Mouse (Mus musculus) macrophage (primary cell): Measurements from ENCODE around the gene Prdx2. TPM values are rescaled to one million over a fixed set of nuclear protein-coding genes. Genes with fewer than 3 reads are reported as not detected.

ENCODE experiments used
- H3K27ac ChIP-seq: fragments of 350-480 bp; formaldehyde crosslinking; 2 replicates; pipeline ENCODE4 v1.9.0; 2021
- H3K36me3 ChIP-seq: fragments of 350-480 bp; formaldehyde crosslinking; 2 replicates; pipeline ENCODE4 v1.9.0; 2021; ENCODE audit errors: inconsistent target
- H3K4me3 ChIP-seq: fragments of 350-480 bp; formaldehyde crosslinking; 2 replicates; pipeline ENCODE4 v1.9.0; 2021; ENCODE audit errors: inconsistent target
- H3K79me2 ChIP-seq: fragments of 350-480 bp; formaldehyde crosslinking; 2 replicates; pipeline ENCODE4 v1.9.0; 2021; ENCODE audit errors: inconsistent target
- WGBS: methylation state at CpG from one replicate; pipeline ENCODE4 v1.1.7; 2026; ENCODE audit warnings: inconsistent platforms; ENCODE audit not compliant: missing documents; 5-methylcytosine and 5-hydroxymethylcytosine counted together
- polyA plus RNA-seq: library from polyadenylated mRNA; stranded (reverse); fragments of 250-400 nt; gene quantifications from 3 replicates; pipeline ENCODE4 v1.2.4, GENCODE M21; 2018; ENCODE audit warnings: inconsistent platforms
- total RNA-seq, 78 experiments: library from RNA; depleted of rRNA; stranded (reverse); fragments of 250-400 nt; gene quantifications; 1 replicate in 9 of 78; 2 replicates in 24 of 78; 3 replicates in 43 of 78; 4 replicates in 2 of 78; pipeline ENCODE4 v1.2.4; 2018; ENCODE audit warnings: inconsistent platforms in 56 of 78

Gene Prdx2
- total RNA-seq (2018; cell fraction: chromatin; rRNA removed): 10 to 100 TPM in 17 of 26 experiments, 1 to 10 TPM in 9; 2.5 to 77.4 (median 20.3) TPM
- 100 to 1,000 TPM; 154 to 304 (median 217) TPM for total RNA-seq (2018; cell fraction: cytosol; rRNA removed)
- total RNA-seq (2018; cell fraction: nucleus; rRNA removed): 100 to 1,000 TPM in 6 of 26 experiments, 10 to 100 TPM in 20; 17.7 to 152 (median 72.0) TPM
- polyA plus RNA-seq: 77.7 to 148 TPM (median 146 TPM) in 3 replicates

DNA sequence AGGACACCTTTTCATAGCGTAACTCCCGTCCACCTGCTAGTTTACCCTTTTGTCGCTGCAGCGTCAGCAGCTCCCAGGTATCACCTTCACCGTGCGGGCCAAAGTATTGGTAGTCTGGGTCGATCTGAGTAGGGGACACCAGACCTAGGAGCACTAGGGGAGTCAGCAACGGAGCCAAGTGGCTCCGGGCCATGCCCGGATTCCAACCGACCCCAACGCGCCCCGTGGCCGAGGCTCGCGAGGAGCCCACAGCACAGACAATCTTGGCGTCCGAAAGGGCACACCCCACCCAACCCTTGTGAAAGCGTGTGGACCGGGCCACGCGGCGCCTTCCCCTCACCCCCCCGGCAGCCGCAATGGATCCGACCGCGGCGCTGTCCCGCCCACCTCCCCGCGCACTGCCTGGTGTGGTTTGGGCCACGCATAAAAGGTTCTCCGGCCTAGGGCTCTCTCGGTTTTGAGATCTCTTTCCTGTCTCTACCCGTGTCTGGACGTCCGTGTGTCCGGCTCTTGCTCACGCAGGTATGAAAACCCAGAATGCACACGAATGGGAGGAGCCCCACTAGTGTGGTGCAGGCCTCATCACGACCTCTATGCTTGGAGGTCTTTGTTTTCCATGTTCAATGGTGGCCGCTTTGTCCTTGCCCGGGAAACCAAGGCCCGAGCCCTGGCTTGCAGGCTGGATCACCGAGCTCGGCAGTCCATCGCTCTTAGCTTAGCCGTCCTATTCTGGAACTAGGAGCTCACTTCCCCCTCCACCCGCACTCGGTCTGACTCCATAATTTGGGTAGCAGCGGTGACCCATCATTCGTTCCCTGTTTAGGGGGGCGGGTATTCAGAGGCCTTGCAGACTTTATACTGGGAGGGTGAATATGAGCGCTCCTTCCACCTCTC, at the start of gene Prdx2, which contains the start of the genes Gm49661 and Rnaseh2a:
Gene Prdx2, plus strand, starts transcription at position 347 of the 894 bp plus-strand sequence.
Gene Gm49661, minus strand, starts transcription at position 193 of the 894 bp plus-strand sequence.
Gene Rnaseh2a, minus strand, starts transcription at position 527 of the 894 bp plus-strand sequence.
- H3K4me3 ChIP-seq: peak within 1 kb of the TSS; percentile 79
- peak within 1 kb of the TSS; percentile 88 for H3K27ac ChIP-seq
- peaks cover 13% of the 10 kb centered on the region for H3K79me2 ChIP-seq
- peaks cover 26% of the 10 kb centered on the region for H3K36me3 ChIP-seq
- WGBS: under 1% methylated on average over 56 of the region's 56 CpGs

- Histone ChIP-seq H3K79me2 (no peaks in the 10 kb centered on the region), H3K4me3 (no peak overlapping the region), H3K36me3 (no peaks in the 10 kb centered on the region), H3K27ac (no peak overlapping the region)
- 63% methylated on average over 2 of the region's 2 CpGs for WGBS
Observed at GRCm38 (mm10) chr8:84921596-84921995, 47.8 kb upstream of the Prdx2 start.

DNA sequence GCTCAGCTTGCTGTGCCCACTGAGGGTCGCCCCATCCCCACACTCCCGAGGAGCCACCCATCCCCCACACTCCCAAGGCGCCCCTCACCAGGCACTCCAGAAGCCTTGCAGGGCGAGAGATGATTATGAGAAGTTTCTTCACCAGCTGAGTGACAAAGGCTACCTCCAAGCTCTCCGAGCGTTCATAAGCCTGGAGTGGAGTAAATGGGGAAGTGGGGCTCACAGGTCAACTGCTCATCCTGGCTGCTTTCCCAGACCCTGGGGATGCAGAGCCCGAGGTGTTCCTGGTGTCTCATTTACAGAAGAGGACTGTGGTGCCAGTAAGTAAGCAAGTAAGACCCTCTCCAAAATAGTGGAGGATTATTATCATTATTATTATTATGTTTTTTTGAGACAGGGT, 43.8 kb upstream of the Prdx2 start:
- no peak overlapping the region for H3K4me3 ChIP-seq
- WGBS: 21% methylated on average over 7 of the region's 7 CpGs
- H3K27ac ChIP-seq: no peak overlapping the region
- H3K36me3 ChIP-seq: no peaks in the 10 kb centered on the region
- no peaks in the 10 kb centered on the region for H3K79me2 ChIP-seq

DNA sequence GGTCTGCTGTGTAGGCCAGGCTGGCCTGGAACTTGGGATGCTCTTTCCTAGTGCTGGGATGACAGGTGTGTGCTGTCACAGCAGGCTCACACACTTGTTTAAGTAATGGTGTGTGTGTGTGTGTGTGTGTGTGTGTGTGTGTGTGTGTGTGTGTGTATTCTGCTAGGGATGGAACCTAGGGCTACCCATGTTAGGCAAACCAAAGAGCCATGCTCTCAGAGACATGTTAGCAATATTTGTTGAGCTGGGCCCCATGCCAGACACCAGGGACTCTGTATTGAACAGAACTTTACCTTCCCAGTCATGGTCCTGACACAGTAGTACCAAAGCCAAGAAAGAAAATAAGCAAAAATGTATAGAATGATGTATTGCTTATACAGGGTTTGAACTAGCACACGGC, 41.9 kb upstream of the Prdx2 start:
- 79% methylated on average over 1 of the region's 1 CpGs for WGBS
- H3K36me3 ChIP-seq: no peaks in the 10 kb centered on the region
- no peak overlapping the region for H3K4me3 ChIP-seq
- no peaks in the 10 kb centered on the region for H3K79me2 ChIP-seq
- no peak overlapping the region for H3K27ac ChIP-seq

- H3K79me2 ChIP-seq: no peaks in the 10 kb centered on the region
- H3K36me3 ChIP-seq: no peaks in the 10 kb centered on the region
- H3K27ac ChIP-seq: no peak overlapping the region
- H3K4me3 ChIP-seq: no peak overlapping the region
- 11% methylated on average over 46 of the region's 52 CpGs for WGBS
Observed at GRCm38 (mm10) chr8:84928456-84929306, 40.7 kb upstream of the Prdx2 start.

- no peak overlapping the region for H3K4me3 ChIP-seq
- WGBS: 84% methylated on average over 13 of the region's 13 CpGs
- H3K36me3 ChIP-seq: no peaks in the 10 kb centered on the region
- H3K79me2 ChIP-seq: no peaks in the 10 kb centered on the region
- H3K27ac ChIP-seq: no peak overlapping the region
Observed at GRCm38 (mm10) chr8:84930582-84930981, 38.8 kb upstream of the Prdx2 start.

DNA sequence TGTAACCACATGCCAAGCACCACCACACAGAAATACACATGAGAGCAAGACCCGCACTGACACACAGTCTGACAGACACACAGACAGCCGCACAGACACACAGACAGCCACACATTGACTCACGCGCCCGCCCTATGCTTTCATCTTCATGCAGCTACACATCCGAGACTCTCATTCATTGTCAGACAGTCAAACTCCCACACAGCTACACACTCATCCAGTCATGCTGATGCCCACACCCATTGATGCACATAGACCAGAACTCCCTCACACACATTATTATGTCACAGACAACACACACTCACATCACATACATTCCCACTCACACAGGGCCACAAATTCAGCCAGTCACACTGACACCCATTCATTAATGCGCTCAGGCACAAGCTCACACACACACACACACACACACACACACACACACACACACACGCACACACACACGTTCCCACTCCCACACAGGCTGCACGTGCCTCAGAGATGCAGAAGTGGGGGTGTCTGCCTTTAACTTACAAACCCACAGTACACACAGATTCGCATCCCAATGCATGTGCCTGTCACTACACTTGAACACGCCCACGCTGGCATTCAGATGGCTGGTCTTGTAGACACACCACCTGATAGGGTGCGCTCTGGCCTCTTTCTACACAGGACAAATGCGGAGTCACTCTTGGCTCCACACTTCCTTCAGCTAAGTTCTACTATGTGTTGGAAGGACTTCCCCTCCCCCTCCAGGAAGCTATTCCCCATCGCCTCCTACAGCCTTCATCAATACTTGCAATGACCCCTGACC, 35.4 kb upstream of the Prdx2 start:
- Histone ChIP-seq H3K4me3 (no peak overlapping the region), H3K79me2 (no peaks in the 10 kb centered on the region), H3K27ac (no peak overlapping the region), H3K36me3 (no peaks in the 10 kb centered on the region)
- 80% methylated on average over 13 of the region's 16 CpGs for WGBS

GRCm38 (mm10) chr8:84934860-84935259, 34.5 kb upstream of the Prdx2 start:
- Histone ChIP-seq H3K36me3 (no peaks in the 10 kb centered on the region), H3K4me3 (no peak overlapping the region), H3K79me2 (no peaks in the 10 kb centered on the region), H3K27ac (no peak overlapping the region)
- WGBS: 5% methylated on average over 15 of the region's 15 CpGs

DNA sequence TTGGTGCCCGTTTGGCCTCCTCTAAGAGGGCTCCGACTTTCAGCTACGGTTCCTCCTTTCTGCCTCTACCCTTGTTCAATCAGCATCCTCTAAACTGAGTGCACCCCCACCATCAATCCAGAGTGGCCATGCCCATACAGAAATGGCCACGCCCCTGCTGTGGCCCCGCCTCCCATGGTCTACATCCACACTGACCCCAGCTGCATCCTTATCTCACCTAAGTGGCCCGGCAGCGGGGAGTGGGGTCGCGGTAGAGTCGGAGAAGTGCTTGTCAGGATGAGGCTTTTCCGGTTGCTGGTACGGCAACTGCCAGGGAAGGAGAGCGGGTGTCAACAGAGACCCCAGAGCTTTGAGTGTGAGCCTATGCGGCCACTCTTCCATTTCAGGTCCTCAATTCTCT, 33.9 kb upstream of the Prdx2 start:
- Histone ChIP-seq H3K4me3 (no peak overlapping the region), H3K79me2 (no peaks in the 10 kb centered on the region), H3K36me3 (no peaks in the 10 kb centered on the region), H3K27ac (no peak overlapping the region)
- 3% methylated on average over 12 of the region's 14 CpGs for WGBS

DNA sequence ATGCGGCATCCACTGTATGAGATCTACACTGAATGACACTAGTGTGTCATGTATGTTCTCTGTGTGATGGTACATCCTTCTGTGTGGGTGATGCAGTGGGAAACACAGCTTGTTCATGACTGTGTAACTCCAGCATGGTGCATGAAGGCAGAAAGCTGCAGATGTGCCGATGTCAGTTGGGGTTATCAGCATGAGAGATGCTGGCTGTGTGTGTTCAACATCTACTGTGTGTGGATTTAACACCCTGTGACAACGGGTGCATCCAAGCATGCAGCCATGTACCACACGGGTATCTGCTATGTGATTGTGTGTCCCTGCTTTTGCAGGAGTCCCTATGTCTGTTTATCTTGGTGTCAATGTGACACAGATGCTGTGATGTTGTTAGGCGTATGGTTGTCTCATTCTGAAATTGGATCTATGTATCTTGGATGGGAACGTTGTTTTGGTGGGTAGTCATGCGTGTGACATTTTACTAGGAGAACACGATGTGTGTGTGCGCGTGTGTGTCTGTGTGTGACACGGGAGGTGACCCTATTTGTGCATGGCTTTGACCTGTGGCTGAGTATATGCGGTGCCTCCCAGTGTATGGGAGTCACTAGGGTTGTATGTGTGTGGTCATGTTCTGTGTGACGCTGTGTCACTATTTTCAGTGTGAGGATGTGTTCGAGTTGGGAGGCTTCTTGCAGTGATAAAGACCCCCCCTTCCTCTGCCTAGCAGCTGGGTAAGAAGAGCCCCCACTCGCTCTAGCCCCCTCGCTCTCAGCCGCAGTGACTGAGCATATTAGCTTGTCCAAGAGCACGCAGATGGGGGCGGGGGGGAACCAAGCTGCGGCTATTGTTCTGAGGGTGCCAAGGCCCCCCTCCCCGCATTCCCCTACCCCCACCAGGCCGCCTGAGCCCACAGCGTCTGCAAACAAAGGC, 33.1 kb upstream of the Prdx2 start:
- Histone ChIP-seq H3K79me2 (no peaks in the 10 kb centered on the region), H3K36me3 (no peaks in the 10 kb centered on the region), H3K4me3 (no peak overlapping the region), H3K27ac (no peak overlapping the region)
- WGBS: 25% methylated on average over 21 of the region's 23 CpGs

- Histone ChIP-seq H3K36me3 (no peaks in the 10 kb centered on the region), H3K79me2 (no peaks in the 10 kb centered on the region), H3K27ac (no peak within 1 kb of the TSS), H3K4me3 (no peak within 1 kb of the TSS)
- 2% methylated on average over 44 of the region's 50 CpGs for WGBS
Observed at GRCm38 (mm10) chr8:84936962-84937546, 32.3 kb upstream of the Prdx2 start, which contains the start of gene Mast1. TSS of gene Mast1 (minus strand) at chr8:84937359.

- Histone ChIP-seq H3K27ac (no peak overlapping the region), H3K36me3 (no peaks in the 10 kb centered on the region), H3K79me2 (no peaks in the 10 kb centered on the region), H3K4me3 (no peak overlapping the region)
- 63% methylated on average over 12 of the region's 13 CpGs for WGBS
Observed at GRCm38 (mm10) chr8:84937620-84938485, 31.5 kb upstream of the Prdx2 start.
